Mouse (Mus musculus) frontal cortex, adult 2 months (tissue): ENCODE measurements around the gene Cnfn. TPM values are rescaled to one million over a fixed set of nuclear protein-coding genes. Genes with fewer than 3 reads are reported as not detected.
A peak's percentile ranks its signal among the peaks of the same experiment; 100 is the strongest.

Experiments
- DNase-seq, 2 experiments: peaks; one replicate each; pipeline ENCODE4 v3.0.0; 2022; ENCODE audit warnings: low spot score in 1 of 2; ENCODE audit errors: extremely low spot score in 1 of 2
- polyA plus RNA-seq: library from polyadenylated mRNA; depleted of rRNA; stranded (reverse); fragments of >200 nt; gene quantifications from 2 replicates; pipeline ENCODE4 v1.2.3, GENCODE M21; 2012

The Cnfn gene
- polyA plus RNA-seq, 1 experiment: not detected

DNA sequence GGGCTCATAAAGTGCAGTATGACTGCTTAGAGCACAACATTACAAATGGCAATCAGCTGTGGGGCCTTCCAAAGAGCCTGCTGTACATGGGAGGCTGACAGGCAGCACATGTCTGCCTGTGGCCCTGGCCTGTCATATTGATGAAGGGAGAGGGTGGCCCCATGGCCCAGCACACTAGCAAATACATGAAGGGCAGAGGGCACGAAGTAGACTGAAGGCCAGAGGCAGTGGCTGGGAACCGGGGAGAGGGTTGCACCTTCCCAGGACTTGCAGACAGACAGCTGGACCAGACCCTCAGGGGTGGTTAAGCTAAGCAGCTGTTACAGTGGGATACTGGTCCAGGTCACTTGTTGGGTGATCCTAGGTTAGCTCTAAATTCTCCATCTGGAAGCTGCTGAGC lies 21.5 kb upstream of the Cnfn start:
- DNase-seq: no peak

DNA sequence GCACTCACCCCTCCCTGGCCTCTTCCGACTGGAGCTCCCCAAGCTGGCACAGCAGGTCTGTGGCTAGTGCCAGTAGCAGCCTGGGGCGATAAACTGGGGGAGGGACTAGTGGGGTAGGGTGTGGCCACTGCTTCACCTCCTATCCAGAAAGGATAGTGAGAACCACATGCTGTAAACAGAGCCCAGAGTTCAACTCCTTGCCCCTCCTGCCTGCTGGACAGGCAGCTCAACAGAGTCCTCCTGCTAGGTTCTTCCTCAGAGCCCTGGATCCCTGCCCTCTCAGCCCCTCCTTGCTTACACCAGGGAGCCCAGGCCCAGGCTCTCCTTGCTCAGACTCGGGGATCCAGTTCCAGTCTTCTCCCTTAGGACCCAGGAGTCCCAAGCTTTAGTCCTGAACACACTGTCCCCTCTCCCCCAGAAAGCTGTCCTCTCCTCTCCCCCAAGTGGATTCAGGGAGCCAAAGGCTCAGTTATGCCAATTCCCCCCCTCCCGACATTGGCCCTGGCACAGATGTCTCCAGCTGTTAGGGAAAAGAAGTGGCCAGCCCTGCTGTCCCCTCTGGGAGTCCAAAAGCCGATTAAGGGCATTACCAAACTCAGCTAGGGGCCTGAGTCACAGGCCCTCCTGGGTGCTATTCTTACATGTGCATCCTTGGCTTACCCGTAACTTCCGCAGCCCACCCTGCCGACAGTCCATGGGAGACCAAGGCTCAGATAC lies 20.7 kb upstream of the Cnfn start:
- DNase-seq: no peak

- DNase-seq: no peak
Measured at GRCm38 (mm10) chr7:25388916-25389315, 19.4 kb upstream of the Cnfn start.

DNA sequence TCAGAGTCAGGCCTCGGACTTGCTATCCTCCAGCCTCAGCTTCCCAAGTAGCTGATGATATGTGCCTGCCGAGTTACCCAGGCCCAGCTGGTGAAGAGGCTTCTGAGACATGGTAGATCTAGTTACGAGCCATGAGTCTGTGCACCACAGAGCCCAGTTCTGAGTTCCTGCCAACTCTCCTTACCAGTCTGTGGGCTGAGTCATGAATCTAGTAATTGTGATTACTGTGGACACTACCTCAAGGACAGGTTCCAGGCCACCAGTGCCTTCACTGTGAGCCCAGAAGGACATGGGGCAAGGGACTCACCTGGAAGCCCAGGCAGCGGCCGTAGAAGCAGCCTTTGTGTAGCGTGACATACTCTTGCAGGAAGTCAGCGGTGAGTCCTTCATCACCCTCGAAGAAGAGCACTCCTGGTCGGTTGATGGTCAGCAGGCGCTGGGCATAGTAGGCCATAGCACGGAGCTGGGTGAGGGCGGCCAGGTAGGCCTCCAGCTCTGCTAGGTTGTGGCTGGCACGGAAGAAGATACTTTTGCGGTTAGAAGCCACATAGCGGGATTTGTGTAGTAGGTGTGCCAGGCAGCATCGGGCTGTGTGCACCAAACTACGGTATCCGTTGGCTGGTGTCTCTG lies 18.4 kb upstream of the Cnfn start:
- no peak for DNase-seq

DNA sequence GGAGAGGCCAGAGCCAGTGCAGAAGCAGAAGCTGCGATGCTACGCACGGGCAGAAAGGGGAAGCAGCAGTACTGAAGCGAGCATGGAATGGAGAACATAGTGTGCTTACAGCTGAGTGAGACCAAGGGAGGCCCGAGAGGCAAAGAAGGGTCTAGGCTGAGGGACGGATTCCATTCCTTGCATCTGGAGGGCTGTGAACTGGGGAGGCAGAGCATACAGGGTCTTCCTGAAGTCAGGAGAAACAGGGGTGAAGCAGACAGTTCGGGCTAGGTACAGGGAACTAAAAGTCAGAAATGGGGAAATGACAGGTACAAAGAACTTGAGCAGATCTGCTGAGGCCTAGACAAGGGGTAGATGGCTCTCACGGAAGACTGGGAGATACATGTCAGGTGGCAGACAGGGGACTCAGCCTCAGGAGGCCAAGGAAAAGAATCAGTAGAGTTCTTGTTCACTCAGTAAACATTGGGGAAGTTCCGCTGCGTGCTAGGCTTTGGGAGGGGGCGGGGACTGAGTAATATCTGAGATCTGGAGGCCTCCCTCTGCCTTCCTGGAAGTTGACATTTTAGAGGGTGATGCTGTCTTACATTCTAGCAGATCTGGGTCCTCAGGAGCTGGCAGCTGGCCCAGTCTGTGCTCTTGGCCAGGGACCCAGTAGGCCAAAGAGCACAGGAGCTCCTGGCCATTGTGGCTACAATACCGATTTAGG lies 16.5 kb upstream of the Cnfn start:
- no peak for DNase-seq

GRCm38 (mm10) chr7:25385259-25385658 lies 15.7 kb upstream of the Cnfn start:
- DNase-seq: no peak

GRCm38 (mm10) chr7:25384818-25385217 lies 15.3 kb upstream of the Cnfn start:
- no peak for DNase-seq

GRCm38 (mm10) chr7:25384318-25384717 lies 14.8 kb upstream of the Cnfn start:
- DNase-seq: no peak

GRCm38 (mm10) chr7:25383891-25384290 lies 14.4 kb upstream of the Cnfn start:
- DNase-seq: no peak

GRCm38 (mm10) chr7:25383385-25383784 lies 13.9 kb upstream of the Cnfn start:
- no peak for DNase-seq

DNA sequence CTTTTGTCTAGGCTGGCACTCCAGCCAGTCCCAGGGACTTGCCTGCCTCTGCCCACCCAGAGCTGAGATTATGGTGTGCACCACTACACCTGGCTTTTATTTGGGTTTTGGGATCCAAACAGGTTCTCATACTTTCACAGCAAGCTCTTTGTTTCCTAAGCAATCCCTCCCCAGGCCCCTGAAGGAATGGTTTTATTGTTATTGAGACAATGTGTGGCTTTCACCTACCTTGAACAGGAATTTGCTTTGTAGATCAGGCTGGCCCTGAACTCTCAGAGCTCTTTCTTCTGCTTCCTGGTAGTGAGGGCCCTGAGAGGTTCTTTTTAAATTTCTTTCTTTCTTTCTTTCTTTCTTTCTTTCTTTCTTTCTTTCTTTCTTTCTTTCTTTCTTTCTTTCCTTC lies 13.0 kb upstream of the Cnfn start:
- no peak for DNase-seq

DNA sequence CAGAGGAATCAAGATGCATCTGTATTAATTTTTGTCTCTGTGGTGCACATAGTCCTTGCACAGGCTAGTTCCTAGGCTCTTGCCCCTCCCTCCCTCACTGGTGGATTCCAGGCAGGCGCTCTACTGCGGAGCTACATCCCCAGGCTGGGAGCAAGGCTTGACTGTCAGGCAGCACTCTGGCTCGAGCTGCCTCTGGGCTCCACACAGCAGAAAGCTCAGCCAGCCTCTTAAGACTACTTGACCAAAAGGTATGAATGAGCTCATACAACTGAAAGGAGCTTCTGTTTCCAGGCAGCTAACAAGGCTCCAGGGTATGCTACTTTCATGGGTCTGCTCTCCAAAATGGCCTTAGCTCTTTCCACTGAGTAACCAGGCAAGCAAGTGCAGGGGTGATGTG lies 11.8 kb upstream of the Cnfn start:
- DNase-seq: no peak

DNA sequence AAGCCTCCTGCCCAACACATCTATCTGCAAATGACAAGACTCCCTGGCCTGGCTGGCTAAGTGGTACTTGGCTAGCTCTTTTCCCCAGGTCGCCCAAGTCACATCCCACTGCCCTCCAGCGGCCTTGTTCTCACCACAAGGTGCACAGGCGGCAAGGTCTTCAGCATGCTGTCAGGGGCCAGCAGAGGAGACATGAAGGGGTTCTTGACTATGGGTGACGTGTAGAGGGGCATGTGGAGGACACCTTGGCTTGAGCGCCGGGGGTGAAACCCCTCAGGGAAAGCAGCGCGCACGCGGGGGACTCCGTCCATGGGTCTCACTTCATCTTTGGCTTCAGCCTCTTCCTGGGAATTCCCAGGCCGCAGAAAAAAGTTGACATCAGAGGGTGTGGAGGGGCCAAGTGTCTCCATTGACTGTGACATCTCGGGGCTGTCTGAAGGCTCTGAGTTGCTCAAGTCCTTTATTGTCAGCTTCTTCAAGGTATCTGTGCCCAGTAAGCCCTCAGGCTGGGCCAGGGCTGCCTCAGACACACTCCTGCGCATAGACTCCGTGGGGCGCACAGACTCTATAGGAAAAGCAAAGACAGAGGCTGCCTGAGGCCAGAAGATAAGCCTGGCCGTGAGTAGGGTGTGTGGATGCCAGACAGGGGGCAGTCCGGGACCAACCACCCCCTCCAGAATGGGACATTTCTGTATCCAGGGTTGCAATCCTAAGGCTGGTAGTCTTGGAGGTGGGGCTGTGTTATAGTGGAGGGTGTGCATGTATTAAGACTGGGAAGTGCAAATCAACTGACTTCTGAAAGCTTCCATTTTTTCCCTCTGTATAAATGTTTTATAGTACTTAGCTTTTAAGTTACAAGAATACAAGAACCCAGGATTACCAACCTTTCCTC lies 11.1 kb upstream of the Cnfn start:
- no peak for DNase-seq

DNA sequence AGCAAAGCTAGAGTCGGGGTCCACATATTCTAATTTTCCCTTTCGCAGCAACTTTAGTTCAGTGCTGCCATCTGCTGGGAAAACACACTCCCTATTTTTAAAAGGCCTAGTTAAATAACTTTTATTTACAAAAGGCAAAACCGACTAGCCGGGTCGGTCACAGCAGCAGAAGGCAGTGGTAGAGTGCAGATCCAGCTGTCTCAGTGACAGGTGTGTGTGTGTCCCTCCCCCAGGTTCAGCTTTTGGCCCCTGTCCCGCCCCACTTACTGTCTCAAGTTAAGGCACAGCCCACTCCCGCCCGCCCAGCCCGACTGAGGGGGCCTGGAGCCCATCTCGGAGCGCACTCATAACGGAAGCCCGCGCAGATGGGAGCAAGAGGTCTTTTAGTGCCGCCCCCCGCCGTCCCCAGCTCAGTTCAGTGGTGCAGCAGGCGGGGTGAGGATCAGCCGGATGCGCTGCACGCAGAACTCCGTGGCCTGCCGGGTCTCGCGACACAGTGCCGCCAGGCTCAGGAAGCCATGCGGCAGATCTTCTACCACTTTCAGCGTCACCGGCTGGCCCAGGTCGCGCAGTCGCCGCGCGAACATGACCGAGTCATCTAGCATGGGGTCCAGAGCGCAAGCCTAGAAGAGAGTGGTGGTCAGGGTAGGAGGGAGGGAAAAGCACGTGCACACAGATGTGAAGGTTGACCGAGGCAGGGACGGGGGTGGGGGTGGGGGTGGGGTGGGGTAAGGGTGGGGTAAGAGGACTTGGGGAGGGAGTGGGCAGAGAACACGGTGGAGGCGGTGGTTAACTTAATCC lies 10.2 kb upstream of the Cnfn start:
- DNase-seq: peak in 1 of 2 experiments; percentile 67

- DNase-seq: no peak
Measured at GRCm38 (mm10) chr7:25378181-25379100, 8.9 kb upstream of the Cnfn start.

DNA sequence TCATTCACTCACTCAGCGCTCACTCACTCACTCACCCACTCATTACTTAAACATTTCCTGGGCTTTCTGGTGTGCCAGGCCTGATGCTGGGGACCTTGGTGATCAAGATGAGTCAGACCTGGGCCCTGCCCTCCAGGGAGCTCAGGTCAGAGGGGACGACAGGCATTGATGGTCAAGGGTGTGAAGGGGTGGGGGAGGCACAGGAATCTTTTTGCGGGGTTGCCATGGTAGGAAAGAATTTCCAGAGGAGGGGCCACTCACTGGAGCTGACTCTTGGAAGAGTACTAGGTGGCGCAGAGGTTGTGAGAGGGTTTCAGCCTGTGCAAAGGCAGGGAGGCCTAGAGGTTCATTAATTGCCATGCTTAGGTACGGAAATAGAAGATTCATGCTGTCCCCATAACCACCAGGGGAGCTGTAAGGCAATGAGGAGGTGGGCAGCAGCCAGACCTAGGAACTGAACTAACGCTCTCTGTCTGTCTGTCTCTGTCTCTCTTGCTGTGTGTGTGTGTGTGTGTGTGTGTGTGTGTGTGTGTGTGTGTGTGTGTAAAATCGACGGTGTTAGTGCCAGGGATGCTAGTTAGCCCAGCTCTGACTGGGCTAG lies 7.7 kb upstream of the Cnfn start:
- no peak for DNase-seq

GRCm38 (mm10) chr7:25376556-25376955 lies 7.0 kb upstream of the Cnfn start:
- DNase-seq: peak; percentile 90 to 97

- no peak for DNase-seq
Measured at GRCm38 (mm10) chr7:25372441-25372840, 2.9 kb upstream of the Cnfn start.

- DNase-seq: no peak
Measured at GRCm38 (mm10) chr7:25368333-25368732, 1.2 kb downstream of the Cnfn start.
